Mouse (Mus musculus): Measurements from ENCODE around the gene Gm28551.

GRCm38 (mm10) chr1:53323254-53323653 lies 29.2 kb downstream of the Gm28551 start:
- TF ChIP-seq TAL1 (IDR thresholded peaks at IDR 0.05; ENCODE audit: low read length) (no peak), GATA1 (IDR thresholded peaks at IDR 0.05; ENCODE audit: low read length) (no peak)

Data from erythroblast, embryonic 14.5 days (primary cell).